Mouse (Mus musculus): ENCODE measurements at regions not wholly inside any gene's neighbourhood (a gene's known extent, or its start where the extent isn't known, plus 50 kb on each side); places are given as distances from the start of the nearest gene placed in this dataset.

- DNase-seq (ENCODE audit: low spot score) = no peak
Measured at GRCm38 (mm10) chr7:53321539-53321938, 1306.0 kb upstream of the 1700015G11Rik start.

- peak; percentile 4 for DNase-seq (ENCODE audit: low spot score)
Measured at GRCm38 (mm10) chr7:53282016-53282415, 1266.5 kb upstream of the 1700015G11Rik start.

All from layer of hippocampus, adult 11-12 months (tissue).